Mouse (Mus musculus): ENCODE results near the gene Gm14862. TPM values are rescaled to one million over a fixed set of nuclear protein-coding genes. Genes with fewer than 3 reads are reported as not detected.

The Gm14862 gene
- polyA plus RNA-seq, 1 experiment: 0.10 TPM

DNA sequence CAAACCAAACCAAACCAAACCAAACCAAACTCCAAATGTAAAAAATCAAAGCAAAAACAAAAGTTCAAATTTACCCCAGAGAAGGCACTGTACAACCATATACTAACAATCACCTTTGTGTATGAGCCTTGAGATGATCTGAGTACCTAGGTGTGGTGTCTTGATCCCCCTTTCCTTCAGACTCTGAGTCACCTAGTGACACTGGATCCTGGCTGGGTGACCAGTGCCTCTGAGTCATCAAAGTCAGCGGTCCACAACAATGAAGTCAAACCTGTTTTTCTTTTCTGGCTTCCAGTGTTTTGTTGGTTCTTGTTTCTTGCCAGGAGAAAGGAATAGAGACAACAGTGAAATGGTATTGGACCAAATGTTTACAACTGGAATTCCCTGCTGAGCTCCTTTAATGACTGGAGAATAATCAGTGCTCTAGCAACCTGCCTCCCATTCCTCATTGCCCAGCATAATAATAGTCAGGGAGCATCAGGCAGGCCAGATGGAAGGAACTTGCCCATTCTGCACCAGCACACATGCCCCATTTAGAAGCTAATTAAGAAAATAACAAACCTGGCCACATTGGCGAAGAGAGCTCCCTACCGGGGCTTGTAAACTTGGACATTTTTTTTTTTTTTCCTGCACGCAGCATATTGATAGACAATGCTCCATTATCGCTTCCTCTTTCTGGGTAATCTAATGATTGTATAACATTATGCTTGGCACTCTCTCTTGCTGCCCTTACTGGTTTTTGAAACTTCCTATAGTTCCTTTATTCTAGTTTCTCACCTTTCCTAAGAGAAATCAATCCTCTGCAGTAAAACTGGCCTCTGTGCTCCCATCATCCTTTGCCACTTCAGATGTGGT is 15.7 kb downstream of the Gm14862 start:
- H3K9me3 ChIP-seq (ENCODE audit: control insufficient read depth, low read length): no peaks in the 10 kb centered on the region
- no peak overlapping the region for H3K4me3 ChIP-seq (replicated peaks)
- TF ChIP-seq TAL1 (IDR thresholded peaks at IDR 0.05; ENCODE audit: low read length) (no peak), GATA1 (IDR thresholded peaks at IDR 0.05; ENCODE audit: low read length) (no peak)
- H3K27me3 ChIP-seq (ENCODE audit: control insufficient read depth): no peaks in the 10 kb centered on the region
- H3K36me3 ChIP-seq (ENCODE audit: control insufficient read depth): peaks cover 9% of the 10 kb centered on the region
- peaks cover 43% of the 10 kb centered on the region for H3K4me1 ChIP-seq (ENCODE audit: control insufficient read depth)

DNA sequence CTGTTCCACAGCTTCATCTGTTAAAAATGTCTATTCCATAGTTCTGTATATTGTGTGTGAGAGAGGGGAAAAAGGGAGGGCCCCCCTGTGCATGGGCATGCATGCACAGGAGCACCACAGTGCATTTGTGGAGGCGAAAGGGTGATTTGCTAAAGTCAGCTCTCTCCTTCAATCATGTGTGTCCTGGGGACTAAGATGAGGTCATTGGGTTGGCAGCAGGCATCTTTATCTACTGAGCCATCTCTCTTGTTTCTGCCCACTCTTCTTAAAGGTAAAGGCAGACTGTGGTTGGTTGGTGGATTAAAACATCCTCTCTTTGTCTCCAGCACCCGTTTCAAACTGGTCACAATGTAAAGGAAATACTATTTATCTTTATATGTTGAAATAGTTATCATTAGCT is 29.6 kb downstream of the Gm14862 start:
- no peaks in the 10 kb centered on the region for H3K36me3 ChIP-seq (ENCODE audit: control insufficient read depth)
- no peaks in the 10 kb centered on the region for H3K27me3 ChIP-seq (ENCODE audit: control insufficient read depth)
- peaks cover 24% of the 10 kb centered on the region for H3K4me1 ChIP-seq (ENCODE audit: control insufficient read depth)
- H3K4me3 ChIP-seq (replicated peaks): no peak overlapping the region
- TF ChIP-seq GATA1 (IDR thresholded peaks at IDR 0.05; ENCODE audit: low read length): no peak
- no peak for TF ChIP-seq TAL1 (IDR thresholded peaks at IDR 0.05; ENCODE audit: low read length)
- no peaks in the 10 kb centered on the region for H3K9me3 ChIP-seq (ENCODE audit: control insufficient read depth, low read length)

DNA sequence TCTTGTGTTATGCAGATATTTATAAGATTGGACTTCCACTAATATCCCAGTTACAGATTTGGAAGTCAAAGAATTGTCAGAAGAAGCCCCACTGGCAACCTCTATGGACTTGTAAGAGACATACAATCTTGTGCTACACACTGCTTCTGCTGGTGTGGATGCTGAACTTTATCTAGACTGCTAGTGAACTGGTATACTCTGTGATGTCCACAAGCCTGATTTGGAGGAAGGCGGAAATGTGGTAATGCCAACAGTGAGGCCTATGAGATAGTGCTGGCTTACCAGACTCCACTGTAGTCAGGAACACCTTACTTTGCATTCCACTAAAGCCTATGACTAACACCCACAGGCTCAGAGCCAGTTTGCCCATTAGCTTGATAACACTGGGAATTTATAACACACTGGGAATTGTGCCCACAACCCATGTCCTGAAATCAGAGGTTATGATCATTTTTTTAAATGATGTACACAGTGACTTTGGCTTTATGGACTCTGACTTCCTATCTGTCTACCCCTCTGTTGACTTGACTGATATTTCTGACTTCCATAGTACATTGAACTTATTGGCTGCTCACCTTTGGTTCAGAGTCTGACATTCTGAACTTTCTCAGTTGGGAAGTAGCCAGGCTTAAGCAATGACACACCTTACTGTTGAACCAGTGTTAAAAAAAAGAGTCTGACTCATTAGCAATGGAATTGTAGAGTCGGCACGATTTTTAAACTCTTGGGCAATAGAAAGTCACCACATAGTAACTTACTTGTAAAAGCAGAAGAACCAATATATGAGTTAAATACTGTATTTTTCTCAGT is 34.1 kb downstream of the Gm14862 start:
- TF ChIP-seq GATA1 (IDR thresholded peaks at IDR 0.05; ENCODE audit: low read length) (no peak), TAL1 (IDR thresholded peaks at IDR 0.05; ENCODE audit: low read length) (no peak)
- H3K4me1 ChIP-seq (ENCODE audit: control insufficient read depth): peaks cover 33% of the 10 kb centered on the region
- no peak overlapping the region for H3K4me3 ChIP-seq (replicated peaks)
- no peaks in the 10 kb centered on the region for H3K9me3 ChIP-seq (ENCODE audit: control insufficient read depth, low read length)
- H3K36me3 ChIP-seq (ENCODE audit: control insufficient read depth): no peaks in the 10 kb centered on the region
- H3K27me3 ChIP-seq (ENCODE audit: control insufficient read depth): no peaks in the 10 kb centered on the region

DNA sequence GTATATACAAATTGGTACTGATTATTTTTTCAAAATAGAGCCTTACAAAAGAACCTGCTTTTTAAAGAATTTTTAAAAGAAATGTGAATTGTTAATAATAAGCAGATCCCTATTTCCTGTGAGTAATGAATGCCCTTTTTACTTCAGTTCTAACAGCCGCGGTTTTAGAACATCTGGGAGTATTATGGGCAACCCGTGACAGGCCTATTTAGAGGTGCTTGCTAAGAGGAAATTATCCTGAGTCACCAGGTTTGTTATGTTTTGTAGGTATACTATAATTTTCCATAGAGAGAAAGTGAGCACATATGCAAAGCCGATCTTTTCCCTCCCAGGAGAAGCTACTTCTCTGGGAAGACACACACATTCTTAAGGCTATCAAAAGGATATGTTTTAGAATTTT is 35.0 kb downstream of the Gm14862 start:
- H3K4me1 ChIP-seq (ENCODE audit: control insufficient read depth): peaks cover 31% of the 10 kb centered on the region
- H3K4me3 ChIP-seq (replicated peaks): no peak overlapping the region
- peaks cover 2% of the 10 kb centered on the region; the same call in 1 of the 2 replicates for H3K9me3 ChIP-seq (ENCODE audit: control insufficient read depth, low read length)
- no peaks in the 10 kb centered on the region for H3K27me3 ChIP-seq (ENCODE audit: control insufficient read depth)
- no peaks in the 10 kb centered on the region; the same call in 1 of the 2 replicates for H3K36me3 ChIP-seq (ENCODE audit: control insufficient read depth)
- TF ChIP-seq TAL1 (IDR thresholded peaks at IDR 0.05; ENCODE audit: low read length) (no peak), GATA1 (IDR thresholded peaks at IDR 0.05; ENCODE audit: low read length) (no peak)

DNA sequence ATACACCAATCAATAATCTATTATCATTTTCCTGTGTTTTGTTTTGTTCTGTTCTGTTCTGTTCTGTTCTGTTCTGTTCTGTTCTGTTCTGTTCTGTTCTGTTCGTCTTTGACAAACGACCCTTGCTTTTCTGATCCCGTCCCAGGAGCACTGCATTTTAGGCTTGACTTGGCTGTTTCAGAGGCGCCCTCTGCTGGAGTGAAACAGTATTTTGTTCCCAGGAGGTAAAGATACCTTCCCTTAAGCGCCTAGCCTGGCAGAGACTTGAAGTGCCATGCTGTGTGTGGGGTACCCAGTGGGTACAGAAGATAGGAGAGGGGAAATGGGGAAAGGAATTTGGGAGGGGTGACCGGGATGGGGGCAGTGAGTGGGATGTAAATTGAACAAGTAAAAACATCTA is 35.5 kb downstream of the Gm14862 start:
- Histone ChIP-seq H3K4me1 (ENCODE audit: control insufficient read depth) (peaks cover 31% of the 10 kb centered on the region), H3K9me3 (ENCODE audit: control insufficient read depth, low read length) (peaks cover 2% of the 10 kb centered on the region; the same call in 1 of the 2 replicates), H3K36me3 (ENCODE audit: control insufficient read depth) (no peaks in the 10 kb centered on the region; the same call in 1 of the 2 replicates), H3K27me3 (ENCODE audit: control insufficient read depth) (no peaks in the 10 kb centered on the region), H3K4me3 (replicated peaks) (no peak overlapping the region)
- TF ChIP-seq GATA1 (IDR thresholded peaks at IDR 0.05; ENCODE audit: low read length): no peak

DNA sequence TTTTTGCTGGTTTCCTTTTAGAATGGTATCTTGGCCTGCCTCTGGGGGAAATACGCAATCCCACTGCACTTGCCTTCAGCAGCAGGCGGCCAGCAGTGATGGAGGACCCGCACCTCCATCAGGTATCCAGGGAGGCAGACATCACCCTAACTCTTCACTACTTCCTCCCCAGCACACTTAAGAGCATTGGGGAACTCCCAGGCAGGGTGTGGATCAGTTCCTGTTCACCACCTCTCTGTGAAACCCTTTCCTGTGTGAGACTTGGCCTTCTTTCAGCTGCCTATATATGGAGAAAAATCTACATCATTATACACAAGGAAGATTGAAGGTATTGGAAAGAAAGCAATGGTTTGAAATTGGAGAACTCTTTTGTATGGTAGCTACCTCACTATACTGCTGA is 37.1 kb downstream of the Gm14862 start:
- Histone ChIP-seq H3K27me3 (ENCODE audit: control insufficient read depth) (no peaks in the 10 kb centered on the region), H3K36me3 (ENCODE audit: control insufficient read depth) (no peaks in the 10 kb centered on the region; the same call in 1 of the 2 replicates), H3K4me3 (replicated peaks) (no peak overlapping the region), H3K4me1 (ENCODE audit: control insufficient read depth) (peaks cover 25% of the 10 kb centered on the region), H3K9me3 (ENCODE audit: control insufficient read depth, low read length) (peaks cover 2% of the 10 kb centered on the region; the same call in 1 of the 2 replicates)
- TF ChIP-seq TAL1 (IDR thresholded peaks at IDR 0.05; ENCODE audit: low read length): no peak
- no peak for TF ChIP-seq GATA1 (IDR thresholded peaks at IDR 0.05; ENCODE audit: low read length)

DNA sequence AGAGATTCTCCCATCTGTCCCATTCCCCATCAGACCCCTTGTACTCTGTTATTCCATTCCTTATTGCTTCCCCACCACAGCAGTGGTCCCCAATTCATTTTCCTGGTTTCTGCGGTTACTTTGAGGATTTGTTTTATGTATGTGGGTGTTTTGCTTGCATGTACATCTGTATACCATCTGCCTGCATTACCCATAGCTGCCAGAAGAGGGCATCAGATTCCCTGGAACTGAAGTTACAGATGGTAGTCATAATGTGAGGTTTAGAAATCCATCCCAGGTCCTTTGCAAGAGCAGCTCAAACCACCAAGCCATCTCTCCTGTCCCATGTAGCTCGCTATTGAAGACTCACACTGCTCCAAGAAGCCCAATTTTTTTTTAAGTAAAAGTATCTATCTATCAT is 40.5 kb downstream of the Gm14862 start:
- H3K4me3 ChIP-seq (replicated peaks): no peak overlapping the region
- H3K36me3 ChIP-seq (ENCODE audit: control insufficient read depth): no peaks in the 10 kb centered on the region; the same call in 1 of the 2 replicates
- peaks cover 9% of the 10 kb centered on the region for H3K4me1 ChIP-seq (ENCODE audit: control insufficient read depth)
- no peaks in the 10 kb centered on the region for H3K27me3 ChIP-seq (ENCODE audit: control insufficient read depth)
- H3K9me3 ChIP-seq (ENCODE audit: control insufficient read depth, low read length): peaks cover 2% of the 10 kb centered on the region; the same call in 1 of the 2 replicates
- TF ChIP-seq GATA1 (IDR thresholded peaks at IDR 0.05; ENCODE audit: low read length) (no peak), TAL1 (IDR thresholded peaks at IDR 0.05; ENCODE audit: low read length) (no peak)

DNA sequence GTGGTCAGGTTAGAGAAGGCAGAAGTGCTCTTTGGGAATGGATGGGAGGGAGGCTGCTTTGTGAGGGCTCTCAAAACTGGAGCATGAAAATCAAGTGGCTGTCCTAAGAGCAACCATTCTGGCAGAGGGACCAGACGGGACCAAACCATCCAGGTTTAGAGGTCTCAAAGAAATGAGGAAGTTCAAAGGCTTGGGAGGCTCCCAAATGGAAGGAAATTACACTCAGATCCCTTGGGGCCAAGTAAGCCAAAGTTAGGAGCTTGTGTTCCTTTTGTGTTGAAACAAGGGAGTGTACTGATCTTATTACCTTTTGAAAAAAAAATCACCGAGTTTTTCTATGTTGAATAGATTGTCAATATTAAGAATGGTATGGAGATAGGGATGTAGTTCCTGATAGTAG is 51.6 kb downstream of the Gm14862 start:
- peaks cover 6% of the 10 kb centered on the region for H3K4me1 ChIP-seq (ENCODE audit: control insufficient read depth)
- H3K27me3 ChIP-seq (ENCODE audit: control insufficient read depth): peaks cover 10% of the 10 kb centered on the region
- peaks cover 5% of the 10 kb centered on the region for H3K9me3 ChIP-seq (ENCODE audit: control insufficient read depth, low read length)
- TF ChIP-seq TAL1 (IDR thresholded peaks at IDR 0.05; ENCODE audit: low read length) (no peak), GATA1 (IDR thresholded peaks at IDR 0.05; ENCODE audit: low read length) (no peak)
- no peaks in the 10 kb centered on the region for H3K36me3 ChIP-seq (ENCODE audit: control insufficient read depth)
- H3K4me3 ChIP-seq (replicated peaks): no peak overlapping the region

DNA sequence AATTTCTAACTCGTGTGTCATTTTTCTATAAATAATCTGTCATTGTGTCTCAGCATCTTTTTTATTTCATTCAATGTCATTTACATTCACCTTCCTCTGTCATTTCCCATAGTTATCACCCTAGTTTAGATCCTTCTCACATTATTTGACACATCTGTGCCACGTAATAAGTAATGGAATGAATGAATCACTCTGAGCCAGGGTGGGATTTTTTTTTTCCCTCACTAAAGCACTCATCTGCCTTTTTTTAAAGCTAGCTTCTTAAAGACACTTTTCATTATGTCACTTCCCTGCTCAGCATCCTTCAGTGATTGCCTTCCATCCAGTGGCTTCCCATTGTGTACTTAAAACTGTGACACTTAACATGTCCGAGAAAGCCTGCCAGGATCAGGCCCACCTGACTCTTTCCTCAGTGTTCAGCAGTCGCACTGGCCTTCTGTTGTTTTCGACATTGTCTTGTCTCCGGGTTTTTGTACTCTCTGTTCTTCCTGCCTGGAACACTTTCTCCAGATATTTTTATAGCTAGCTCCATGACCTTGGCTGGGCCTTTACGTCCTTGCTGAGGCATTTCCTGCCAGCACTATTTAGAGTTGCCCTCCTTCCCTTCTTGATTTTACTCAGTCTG is 53.8 kb downstream of the Gm14862 start:
- TF ChIP-seq TAL1 (IDR thresholded peaks at IDR 0.05; ENCODE audit: low read length) (no peak), GATA1 (IDR thresholded peaks at IDR 0.05; ENCODE audit: low read length) (no peak)
- Histone ChIP-seq H3K9me3 (ENCODE audit: control insufficient read depth, low read length) (peaks cover 11% of the 10 kb centered on the region), H3K4me1 (ENCODE audit: control insufficient read depth) (peaks cover 11% of the 10 kb centered on the region), H3K27me3 (ENCODE audit: control insufficient read depth) (peaks cover 32% of the 10 kb centered on the region), H3K4me3 (replicated peaks) (no peak overlapping the region), H3K36me3 (ENCODE audit: control insufficient read depth) (no peaks in the 10 kb centered on the region)

Data from erythroblast, embryonic 14.5 days (primary cell).